Mouse (Mus musculus): Measurements from ENCODE around the gene Cd5.

Cd5 gene

GRCm38 (mm10) chr19:10724629-10725363 is 14.0 kb downstream of the Cd5 start:
- H3K36me3 ChIP-seq (ENCODE audit: control insufficient read depth, insufficient read depth, low read length, poor library complexity, severe bottlenecking), result no peaks in the 10 kb centered on the region
- H3K27me3 ChIP-seq (ENCODE audit: control insufficient read depth, insufficient read depth, low read length, poor library complexity, severe bottlenecking), result no peaks in the 10 kb centered on the region
- DNase-seq (ENCODE audit: low read depth, low spot score), result no peak

- DNase-seq (ENCODE audit: low read depth, low spot score), result no peak
- Histone ChIP-seq H3K36me3 (ENCODE audit: control insufficient read depth, insufficient read depth, low read length, poor library complexity, severe bottlenecking) (no peaks in the 10 kb centered on the region), H3K27me3 (ENCODE audit: control insufficient read depth, insufficient read depth, low read length, poor library complexity, severe bottlenecking) (no peaks in the 10 kb centered on the region)
Observed at GRCm38 (mm10) chr19:10723649-10724048, 15.2 kb downstream of the Cd5 start.

- Histone ChIP-seq H3K27me3 (ENCODE audit: control insufficient read depth, insufficient read depth, low read length, poor library complexity, severe bottlenecking) (no peaks in the 10 kb centered on the region), H3K36me3 (ENCODE audit: control insufficient read depth, insufficient read depth, low read length, poor library complexity, severe bottlenecking) (no peaks in the 10 kb centered on the region)
- no peak for DNase-seq (ENCODE audit: low read depth, low spot score)
Observed at GRCm38 (mm10) chr19:10723084-10723483, 15.7 kb downstream of the Cd5 start.

- DNase-seq (ENCODE audit: low read depth, low spot score), result no peak
- H3K27me3 ChIP-seq (ENCODE audit: control insufficient read depth, insufficient read depth, low read length, poor library complexity, severe bottlenecking), result no peaks in the 10 kb centered on the region
- no peaks in the 10 kb centered on the region for H3K36me3 ChIP-seq (ENCODE audit: control insufficient read depth, insufficient read depth, low read length, poor library complexity, severe bottlenecking)
Observed at GRCm38 (mm10) chr19:10721064-10721463, 17.7 kb downstream of the Cd5 start.

- no peak for DNase-seq (ENCODE audit: low read depth, low spot score)
- Histone ChIP-seq H3K27me3 (ENCODE audit: control insufficient read depth, insufficient read depth, low read length, poor library complexity, severe bottlenecking) (no peaks in the 10 kb centered on the region), H3K36me3 (ENCODE audit: control insufficient read depth, insufficient read depth, low read length, poor library complexity, severe bottlenecking) (no peaks in the 10 kb centered on the region)
Observed at GRCm38 (mm10) chr19:10720524-10720923, 18.3 kb downstream of the Cd5 start.

GRCm38 (mm10) chr19:10719751-10720150 is 19.1 kb downstream of the Cd5 start:
- no peak for DNase-seq (ENCODE audit: low read depth, low spot score)
- H3K27me3 ChIP-seq (ENCODE audit: control insufficient read depth, insufficient read depth, low read length, poor library complexity, severe bottlenecking), result no peaks in the 10 kb centered on the region
- no peaks in the 10 kb centered on the region for H3K36me3 ChIP-seq (ENCODE audit: control insufficient read depth, insufficient read depth, low read length, poor library complexity, severe bottlenecking)

GRCm38 (mm10) chr19:10718251-10718775 is 20.5 kb downstream of the Cd5 start:
- no peak for DNase-seq (ENCODE audit: low read depth, low spot score)
- no peaks in the 10 kb centered on the region for H3K36me3 ChIP-seq (ENCODE audit: control insufficient read depth, insufficient read depth, low read length, poor library complexity, severe bottlenecking)
- H3K27me3 ChIP-seq (ENCODE audit: control insufficient read depth, insufficient read depth, low read length, poor library complexity, severe bottlenecking), result no peaks in the 10 kb centered on the region

GRCm38 (mm10) chr19:10715476-10715875 is 23.3 kb downstream of the Cd5 start:
- no peaks in the 10 kb centered on the region for H3K27me3 ChIP-seq (ENCODE audit: control insufficient read depth, insufficient read depth, low read length, poor library complexity, severe bottlenecking)
- no peak for DNase-seq (ENCODE audit: low read depth, low spot score)
- H3K36me3 ChIP-seq (ENCODE audit: control insufficient read depth, insufficient read depth, low read length, poor library complexity, severe bottlenecking), result no peaks in the 10 kb centered on the region; the same call in 1 of the 2 replicates

GRCm38 (mm10) chr19:10714682-10715475 is 23.9 kb downstream of the Cd5 start:
- Histone ChIP-seq H3K27me3 (ENCODE audit: control insufficient read depth, insufficient read depth, low read length, poor library complexity, severe bottlenecking) (no peaks in the 10 kb centered on the region), H3K36me3 (ENCODE audit: control insufficient read depth, insufficient read depth, low read length, poor library complexity, severe bottlenecking) (no peaks in the 10 kb centered on the region; the same call in 1 of the 2 replicates)
- DNase-seq (ENCODE audit: low read depth, low spot score), result peak; percentile 84

- Histone ChIP-seq H3K36me3 (ENCODE audit: control insufficient read depth, insufficient read depth, low read length, poor library complexity, severe bottlenecking) (no peaks in the 10 kb centered on the region; the same call in 1 of the 2 replicates), H3K27me3 (ENCODE audit: control insufficient read depth, insufficient read depth, low read length, poor library complexity, severe bottlenecking) (no peaks in the 10 kb centered on the region)
- DNase-seq (ENCODE audit: low read depth, low spot score), result no peak
Observed at GRCm38 (mm10) chr19:10714168-10714567, 24.6 kb downstream of the Cd5 start.

GRCm38 (mm10) chr19:10713551-10713950 is 25.3 kb downstream of the Cd5 start:
- no peaks in the 10 kb centered on the region; the same call in 1 of the 2 replicates for H3K36me3 ChIP-seq (ENCODE audit: control insufficient read depth, insufficient read depth, low read length, poor library complexity, severe bottlenecking)
- DNase-seq (ENCODE audit: low read depth, low spot score), result no peak
- H3K27me3 ChIP-seq (ENCODE audit: control insufficient read depth, insufficient read depth, low read length, poor library complexity, severe bottlenecking), result no peaks in the 10 kb centered on the region

- Histone ChIP-seq H3K36me3 (ENCODE audit: control insufficient read depth, insufficient read depth, low read length, poor library complexity, severe bottlenecking) (no peaks in the 10 kb centered on the region; the same call in 1 of the 2 replicates), H3K27me3 (ENCODE audit: control insufficient read depth, insufficient read depth, low read length, poor library complexity, severe bottlenecking) (no peaks in the 10 kb centered on the region)
- DNase-seq (ENCODE audit: low read depth, low spot score), result no peak
Observed at GRCm38 (mm10) chr19:10712646-10713045, 26.2 kb downstream of the Cd5 start.

GRCm38 (mm10) chr19:10712194-10712593 is 26.6 kb downstream of the Cd5 start:
- no peak for DNase-seq (ENCODE audit: low read depth, low spot score)
- no peaks in the 10 kb centered on the region; the same call in 1 of the 2 replicates for H3K36me3 ChIP-seq (ENCODE audit: control insufficient read depth, insufficient read depth, low read length, poor library complexity, severe bottlenecking)

GRCm38 (mm10) chr19:10710751-10711150 is 28.1 kb downstream of the Cd5 start:
- Histone ChIP-seq H3K36me3 (ENCODE audit: control insufficient read depth, insufficient read depth, low read length, poor library complexity, severe bottlenecking) (no peaks in the 10 kb centered on the region; the same call in 1 of the 2 replicates), H3K27me3 (ENCODE audit: control insufficient read depth, insufficient read depth, low read length, poor library complexity, severe bottlenecking) (no peaks in the 10 kb centered on the region)
- DNase-seq (ENCODE audit: low read depth, low spot score), result no peak

More at GRCm38 (mm10) chr19:10712194-10712593, 26.6 kb downstream of the Cd5 start:
- no peaks in the 10 kb centered on the region for H3K27me3 ChIP-seq (ENCODE audit: control insufficient read depth, insufficient read depth, low read length, poor library complexity, severe bottlenecking)

GRCm38 (mm10) chr19:10710088-10710511 is 28.7 kb downstream of the Cd5 start:
- Histone ChIP-seq H3K36me3 (ENCODE audit: control insufficient read depth, insufficient read depth, low read length, poor library complexity, severe bottlenecking) (no peaks in the 10 kb centered on the region; the same call in 1 of the 2 replicates), H3K27me3 (ENCODE audit: control insufficient read depth, insufficient read depth, low read length, poor library complexity, severe bottlenecking) (no peaks in the 10 kb centered on the region)
- DNase-seq (ENCODE audit: low read depth, low spot score), result peak; percentile 59

All from splenic B cell, adult 2 months (primary cell).